Mouse (Mus musculus): ENCODE data around the gene 4930523C07Rik.

The 4930523C07Rik gene

DNA sequence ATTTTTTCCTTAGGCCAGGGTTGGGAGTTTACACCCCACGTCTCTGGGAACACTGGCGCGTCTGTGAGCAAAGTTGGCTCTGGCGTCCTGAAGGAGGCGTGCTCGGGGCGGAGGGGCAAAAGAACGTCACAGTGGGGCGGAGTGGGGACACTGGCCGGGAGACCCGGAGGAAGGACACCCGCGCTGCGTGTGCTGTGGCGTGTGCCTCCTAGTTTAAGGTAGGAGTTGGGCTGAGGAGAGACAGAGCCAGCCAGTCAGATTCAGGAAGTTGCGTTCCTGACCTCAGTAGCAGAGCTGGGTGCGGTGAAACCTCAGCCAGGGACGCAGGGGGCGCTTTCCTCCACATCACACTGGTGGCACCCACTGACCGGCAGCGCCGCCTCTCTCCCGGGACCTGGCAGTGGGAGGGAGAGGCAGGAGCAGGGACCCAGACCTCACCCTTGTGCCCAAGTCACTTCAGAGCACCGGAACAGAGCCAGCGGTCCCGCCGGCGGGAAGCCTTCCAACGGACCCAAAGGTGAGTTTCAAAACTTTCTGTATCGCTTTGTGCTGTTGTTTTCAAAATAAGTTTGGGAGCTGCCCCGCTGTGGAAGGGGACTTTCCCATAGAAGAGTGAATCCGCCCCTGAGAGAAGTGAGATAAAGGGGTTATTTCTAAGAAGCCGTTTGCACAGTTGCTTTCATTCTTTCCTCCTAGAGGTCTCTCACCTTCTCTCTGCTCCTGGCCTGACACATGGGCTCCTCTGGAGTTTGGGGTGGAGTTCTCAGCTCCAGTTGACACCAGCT lies at the start of gene 4930523C07Rik:
TSS of gene 4930523C07Rik (plus strand) at position 146 of the 785 bp plus-strand sequence.
- DNase-seq (ENCODE audit: low spot score in 2 of 2), result peak; percentile 73 to 80

DNA sequence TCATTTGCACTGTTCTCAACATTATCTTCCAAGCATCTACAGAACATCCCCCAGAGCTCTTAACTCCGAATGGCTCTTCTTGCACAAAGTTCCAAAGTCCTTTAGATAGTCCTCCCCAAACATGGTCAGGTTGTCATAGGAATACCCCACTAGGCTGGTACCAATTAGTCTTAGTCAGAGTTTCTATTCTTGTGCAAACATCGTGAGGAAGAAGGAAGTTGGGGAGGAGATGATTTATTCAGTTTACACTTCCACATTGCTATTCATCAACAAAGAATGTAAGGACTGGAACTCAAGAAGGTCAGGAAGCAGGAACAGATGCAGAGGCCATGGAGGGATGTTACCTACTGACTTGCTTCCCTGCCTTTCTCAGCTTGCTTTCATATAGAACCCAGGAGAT lies 46.9 kb upstream of the 4930523C07Rik start:
- DNase-seq (ENCODE audit: low spot score in 2 of 2), result no peak

DNA sequence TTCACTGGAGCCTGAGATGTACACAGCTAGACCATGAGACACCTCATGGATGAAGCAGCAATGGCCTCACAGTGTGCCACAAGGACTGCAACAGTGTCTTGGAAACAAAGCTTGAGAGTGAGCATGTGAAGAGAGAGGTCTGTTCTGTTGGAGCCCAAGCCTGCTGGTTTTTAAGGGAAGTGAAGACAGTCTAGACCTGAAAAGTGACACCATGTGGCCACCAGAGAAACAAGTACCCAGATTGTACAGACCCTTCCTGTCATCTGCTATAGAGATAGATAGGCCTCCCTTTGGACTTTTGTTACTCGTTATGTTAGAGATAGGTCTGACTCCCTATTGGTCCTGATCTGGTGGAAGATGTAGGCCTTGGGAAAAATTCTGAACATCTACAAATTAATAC lies 45.8 kb upstream of the 4930523C07Rik start:
- no peak for DNase-seq (ENCODE audit: low spot score in 2 of 2)

DNA sequence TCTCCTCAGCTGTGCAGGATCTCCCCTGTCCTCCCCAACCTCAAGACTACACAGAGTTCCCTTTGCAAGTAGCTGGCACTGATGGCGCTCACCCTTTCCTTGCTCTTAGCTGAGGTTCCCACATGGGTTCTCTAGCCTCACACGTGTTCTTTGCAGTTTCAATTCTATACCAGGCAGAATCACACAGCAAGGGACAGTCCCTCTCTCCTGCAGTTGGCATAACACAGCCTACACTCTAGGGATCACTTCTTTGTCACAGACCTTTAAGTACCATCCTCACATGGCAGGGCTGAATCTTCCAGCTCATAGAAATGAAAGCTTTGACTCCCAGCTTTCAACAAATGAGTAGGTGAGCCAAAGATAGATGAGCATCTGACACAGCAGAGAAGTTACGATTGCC lies 45.0 kb upstream of the 4930523C07Rik start:
- no peak for DNase-seq (ENCODE audit: low spot score in 2 of 2)

DNA sequence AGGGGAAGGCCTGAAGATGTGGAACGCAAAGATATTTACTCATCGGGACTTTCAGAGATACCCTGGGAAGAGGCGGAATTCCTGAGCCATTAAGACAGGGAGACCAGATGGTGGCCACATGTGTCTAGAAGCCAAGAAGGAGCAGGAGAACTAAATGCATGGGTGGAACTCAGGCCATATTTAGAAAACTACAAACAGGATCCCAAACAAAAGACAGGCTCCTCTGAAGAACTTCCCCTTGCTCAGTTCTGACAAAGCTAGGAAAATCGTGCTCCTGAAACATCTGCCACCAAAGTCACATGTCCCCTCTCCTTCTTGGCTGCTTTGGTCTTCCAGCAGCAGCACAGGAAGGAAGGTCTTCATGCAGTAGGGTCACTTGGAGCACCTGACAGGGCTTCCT lies 38.9 kb upstream of the 4930523C07Rik start:
- no peak for DNase-seq (ENCODE audit: low spot score in 2 of 2)

DNA sequence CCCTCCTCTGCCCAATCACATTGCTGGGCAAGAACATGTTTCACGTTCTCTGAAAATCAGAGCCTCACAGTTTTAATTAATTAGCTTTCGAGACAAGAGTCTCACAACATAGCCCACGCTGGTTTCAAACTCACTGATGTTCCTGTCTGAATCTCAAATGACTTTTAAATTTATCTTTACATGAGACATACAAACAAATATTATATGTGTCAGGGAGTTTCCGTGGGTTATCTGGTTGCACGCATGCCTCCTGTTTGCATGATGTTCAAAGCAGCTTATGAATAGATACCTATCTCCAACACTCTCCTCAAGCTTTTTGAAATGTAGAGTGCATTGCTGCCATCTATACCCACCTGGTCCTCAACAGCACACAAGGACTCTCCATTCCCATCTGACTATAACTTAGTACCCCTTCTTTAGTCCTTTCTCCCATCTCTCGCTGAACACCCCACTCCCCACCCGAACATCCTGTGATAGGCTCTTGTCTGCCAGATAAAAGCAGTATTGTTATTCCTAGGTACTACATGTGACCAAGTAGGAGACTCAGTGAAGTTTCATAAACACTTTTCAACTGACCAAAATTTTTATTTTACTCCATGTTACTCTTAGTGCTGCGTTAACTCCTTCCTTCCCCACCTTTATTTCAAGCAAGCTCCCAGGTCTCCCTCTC lies 37.1 kb upstream of the 4930523C07Rik start:
- DNase-seq (ENCODE audit: low spot score in 2 of 2), result no peak

DNA sequence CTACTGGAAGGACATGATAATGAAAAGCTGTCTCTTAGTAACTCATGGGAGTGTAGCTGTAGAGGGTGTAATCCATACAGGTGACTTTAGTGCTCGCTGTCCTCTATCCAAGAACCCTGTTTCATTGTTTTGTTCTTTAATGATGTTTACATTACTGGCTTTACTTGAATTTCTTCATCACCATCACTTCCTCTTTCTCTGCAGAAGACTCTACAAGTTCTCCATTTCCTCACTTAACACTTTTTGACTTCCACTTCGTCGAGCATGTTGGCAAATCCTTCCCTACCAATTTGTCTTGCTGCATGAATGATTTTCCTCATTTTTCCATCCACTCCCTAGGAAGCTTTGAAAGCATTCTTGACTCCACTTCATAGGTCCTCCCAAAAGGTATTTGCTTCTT lies 31.1 kb upstream of the 4930523C07Rik start:
- DNase-seq (ENCODE audit: low spot score in 2 of 2), result no peak

DNA sequence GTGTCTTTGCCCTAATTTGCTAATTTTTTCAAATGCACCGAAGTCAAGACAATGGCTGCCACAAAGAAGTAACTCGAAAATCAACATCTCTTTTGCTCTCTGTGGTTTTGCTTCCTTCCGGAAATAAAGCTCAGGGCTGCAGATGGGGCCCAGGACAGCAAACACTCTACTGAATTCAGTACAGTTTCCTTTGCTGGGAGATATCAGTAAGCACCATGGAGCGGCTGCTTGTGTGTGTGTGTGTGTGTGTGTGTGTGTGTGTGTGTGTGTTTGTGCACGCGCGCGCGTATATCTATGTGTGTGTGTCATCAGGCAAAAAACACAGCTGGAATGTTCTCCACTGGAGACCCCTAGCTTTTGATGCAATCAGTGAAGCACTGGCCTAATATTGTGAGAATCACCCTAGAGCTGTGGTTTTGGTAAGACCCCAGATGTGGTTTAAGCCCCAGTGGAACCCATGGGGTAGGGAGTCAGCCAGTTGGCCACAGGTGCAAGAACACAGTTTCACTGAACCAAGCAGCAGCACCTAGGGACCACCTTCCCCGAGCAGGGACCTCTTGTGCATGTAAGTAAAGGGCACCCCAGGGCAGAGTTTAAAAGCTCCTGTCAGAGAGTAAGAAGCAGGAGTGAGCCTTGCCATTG lies 19.7 kb upstream of the 4930523C07Rik start:
- no peak for DNase-seq (ENCODE audit: low spot score in 2 of 2)

DNA sequence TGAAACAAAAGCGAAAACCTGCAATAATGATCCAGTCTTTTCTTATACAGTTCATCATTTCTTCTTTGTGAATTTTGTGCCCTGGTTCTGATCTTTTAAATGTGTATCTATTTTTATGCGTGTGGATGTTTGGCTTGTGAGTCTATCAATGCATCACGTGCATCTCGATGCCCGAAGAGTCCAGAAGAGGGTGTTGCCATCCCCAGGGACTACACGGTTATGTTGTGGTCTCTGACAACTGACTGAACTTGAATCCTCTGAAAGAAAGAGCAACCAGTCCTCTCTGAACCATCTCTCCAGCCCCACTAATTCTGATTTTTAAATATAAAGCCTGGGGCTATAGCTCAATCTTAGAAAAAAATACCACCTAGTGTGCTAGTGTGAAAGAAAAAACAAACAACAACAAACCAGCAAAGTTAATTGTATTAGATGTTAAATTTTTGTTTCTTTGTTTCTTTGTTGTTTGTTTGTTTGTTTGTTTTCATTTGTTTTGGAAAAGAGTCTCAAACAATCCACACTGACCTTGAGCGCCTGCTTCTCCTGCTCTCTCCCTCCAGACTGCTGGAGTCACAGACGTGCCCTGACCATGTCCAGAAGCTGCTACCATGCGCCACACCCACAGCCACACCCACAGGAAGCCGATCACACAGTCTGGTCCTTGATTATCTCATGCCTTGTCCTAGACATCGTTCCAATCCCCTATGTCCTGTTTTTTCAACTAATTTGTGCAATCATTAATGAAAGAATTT lies 18.9 kb upstream of the 4930523C07Rik start:
- no peak for DNase-seq (ENCODE audit: low spot score in 2 of 2)

DNA sequence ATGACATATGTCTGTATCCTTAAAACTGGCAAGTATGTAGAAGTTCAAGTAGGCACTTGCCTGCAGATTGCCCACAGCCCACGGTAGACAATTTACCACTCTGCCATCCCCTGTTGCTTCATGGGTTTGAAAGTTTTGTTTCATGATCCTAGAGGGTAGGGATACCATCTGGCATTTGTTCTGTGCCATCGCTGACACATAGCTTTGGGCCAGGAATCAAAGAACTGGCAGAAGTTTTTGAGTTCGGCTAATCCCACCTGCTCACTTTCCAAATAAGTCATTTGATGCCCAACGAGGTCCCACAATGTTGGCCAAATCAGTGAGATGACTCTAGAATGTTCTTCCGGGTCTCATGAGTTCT lies 18.3 kb upstream of the 4930523C07Rik start:
- no peak for DNase-seq (ENCODE audit: low spot score in 2 of 2)

DNA sequence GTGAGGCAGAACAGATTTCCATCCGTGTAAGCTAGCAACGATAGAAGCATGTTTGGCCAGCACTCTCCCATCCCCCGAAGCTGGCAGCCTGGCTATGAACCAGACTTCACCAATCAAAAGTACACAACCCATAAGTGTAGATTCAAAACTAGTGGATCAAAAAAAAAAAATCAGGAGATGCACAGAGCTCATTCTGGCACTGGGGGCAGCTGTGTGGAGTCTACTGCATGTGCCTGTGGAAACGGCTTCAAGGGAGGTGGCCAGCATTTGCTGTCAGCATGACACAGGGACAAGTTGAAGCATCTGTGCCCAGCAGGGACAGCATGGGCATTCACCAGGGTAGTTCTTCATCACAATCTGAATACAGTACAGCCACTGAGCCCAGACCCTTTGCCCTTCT lies 16.2 kb upstream of the 4930523C07Rik start:
- no peak for DNase-seq (ENCODE audit: low spot score in 2 of 2)

DNA sequence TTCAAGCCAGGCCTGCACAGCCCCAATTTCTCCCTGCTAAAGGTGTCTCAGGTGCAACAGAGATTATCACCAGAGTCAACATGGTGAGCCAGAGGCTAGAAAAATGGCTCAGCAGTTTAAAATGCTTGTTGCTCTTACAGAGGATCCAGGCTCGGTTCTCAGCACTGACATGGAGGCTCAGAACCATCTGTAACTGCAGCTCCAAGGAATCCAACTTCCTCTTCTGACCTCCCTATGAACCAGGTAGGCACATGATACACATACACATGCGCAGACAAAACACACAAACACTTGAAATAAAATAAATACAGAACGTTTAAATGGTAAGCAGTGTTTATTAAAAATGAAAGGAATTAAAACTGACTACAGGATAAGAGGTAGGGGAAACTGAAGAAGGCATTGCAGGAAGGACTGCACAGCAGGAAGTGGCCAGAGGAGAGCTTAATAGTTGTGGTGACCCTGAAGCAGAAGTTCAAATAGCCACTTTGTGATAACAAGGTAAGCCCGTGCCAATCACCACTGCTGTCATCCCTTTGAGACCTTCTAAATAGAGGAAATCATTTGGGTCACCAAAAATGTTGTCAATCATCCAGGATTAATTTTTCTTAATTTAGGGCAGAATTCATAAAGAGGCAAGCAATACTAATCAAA lies 10.1 kb upstream of the 4930523C07Rik start:
- DNase-seq (ENCODE audit: low spot score in 2 of 2), result no peak

DNA sequence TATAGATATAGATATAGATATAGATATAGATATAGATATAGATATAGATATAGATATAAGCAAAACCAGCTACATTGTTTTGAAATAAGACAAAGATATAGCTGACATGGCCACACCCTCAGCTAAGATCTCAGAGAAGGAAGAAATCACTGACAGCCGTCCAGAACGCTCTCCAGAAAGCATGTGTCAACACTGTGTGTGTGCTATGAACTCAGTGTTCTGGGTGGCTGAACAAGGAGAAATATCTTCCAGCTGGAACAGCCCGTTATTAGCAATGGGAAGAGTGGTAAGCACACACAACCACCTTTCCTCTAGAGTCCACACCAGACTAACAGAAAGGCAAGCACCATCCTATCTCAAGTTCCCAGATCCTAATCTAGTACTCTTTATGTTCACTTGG lies 8.6 kb upstream of the 4930523C07Rik start:
- no peak for DNase-seq (ENCODE audit: low spot score in 2 of 2)

DNA sequence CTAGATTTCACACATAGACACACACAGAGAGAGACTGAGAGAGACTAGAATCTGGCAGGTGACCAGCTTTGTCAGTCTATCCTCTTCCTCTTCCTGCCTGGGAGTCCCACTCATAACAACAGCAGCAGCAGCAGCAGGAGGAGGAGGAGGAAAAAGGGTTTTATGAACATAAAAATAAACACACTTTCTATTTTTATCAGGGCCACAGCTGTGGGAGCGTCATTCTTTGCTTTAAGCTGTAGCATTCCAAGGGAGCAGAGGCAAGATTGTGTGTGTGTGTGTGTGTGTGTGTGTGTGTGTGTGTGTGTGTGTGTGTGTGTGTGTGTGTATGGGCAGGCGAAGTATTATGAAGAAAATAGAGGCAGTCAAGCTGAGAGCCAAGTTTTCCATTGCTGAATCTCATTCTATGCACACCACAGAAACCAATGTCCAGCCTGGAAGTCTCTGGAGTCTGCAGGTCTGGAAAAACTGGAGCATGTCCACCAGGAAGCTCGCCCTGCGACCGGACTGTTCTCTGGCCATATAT lies 7.1 kb upstream of the 4930523C07Rik start:
- no peak for DNase-seq (ENCODE audit: low spot score in 2 of 2)

DNA sequence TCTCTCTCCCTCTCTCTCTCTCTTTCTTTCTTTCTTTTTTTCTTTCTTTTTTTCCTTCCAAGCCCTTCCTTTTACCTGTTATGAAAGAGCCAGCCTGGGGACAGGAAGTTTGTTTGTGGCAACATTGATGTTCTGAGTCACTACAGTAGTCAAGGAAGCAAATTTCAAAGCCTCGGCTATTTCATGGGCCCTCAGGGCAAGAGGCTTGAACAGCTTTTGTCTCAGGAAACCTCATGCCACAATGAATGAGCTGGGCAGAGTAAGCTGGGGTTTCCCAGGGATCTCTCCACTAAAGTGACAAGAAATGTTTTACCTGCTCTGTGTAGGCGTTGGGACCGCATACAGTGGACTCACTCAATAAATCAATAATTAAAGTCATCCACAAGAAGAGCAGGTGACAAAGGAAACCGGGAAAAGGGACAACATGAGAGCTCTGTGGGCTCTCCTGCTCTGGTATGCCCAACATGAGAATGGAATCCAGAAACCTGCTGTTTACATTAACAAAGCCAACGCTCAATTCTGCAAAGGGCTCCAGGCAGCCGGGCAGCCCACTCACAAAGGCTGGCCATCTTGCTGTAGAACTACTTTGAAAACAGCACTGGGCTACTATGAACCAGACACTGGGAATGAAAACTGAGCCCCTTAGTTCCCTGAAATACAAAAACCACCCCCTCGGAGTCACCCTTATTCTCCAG lies 4.1 kb upstream of the 4930523C07Rik start:
- DNase-seq (ENCODE audit: low spot score in 2 of 2), result no peak

DNA sequence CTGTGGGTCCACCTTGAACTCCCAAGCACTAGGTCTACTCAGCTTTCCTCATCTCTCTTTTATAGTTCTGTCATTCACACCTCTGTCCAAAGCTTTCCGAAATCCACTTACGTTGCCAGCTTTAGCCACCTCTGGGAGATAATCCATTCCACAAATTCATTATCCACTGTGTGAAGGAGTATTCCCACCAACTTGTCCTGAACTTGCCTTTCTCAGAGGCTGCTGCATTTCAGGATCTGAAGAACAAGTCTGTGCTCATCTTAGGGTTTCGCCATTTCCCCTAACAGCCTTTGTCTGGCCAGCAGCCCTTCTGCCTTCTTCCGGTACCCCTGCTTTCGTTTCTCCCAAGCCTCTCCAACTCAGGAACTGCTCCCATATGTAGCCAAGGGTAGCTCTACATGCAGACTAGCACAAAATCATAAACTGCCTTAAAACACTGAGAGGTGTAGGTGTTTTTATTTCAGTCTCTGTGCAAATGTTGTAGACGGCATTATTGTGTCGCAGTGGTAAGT lies 2.9 kb upstream of the 4930523C07Rik start:
- no peak for DNase-seq (ENCODE audit: low spot score in 2 of 2)

DNA sequence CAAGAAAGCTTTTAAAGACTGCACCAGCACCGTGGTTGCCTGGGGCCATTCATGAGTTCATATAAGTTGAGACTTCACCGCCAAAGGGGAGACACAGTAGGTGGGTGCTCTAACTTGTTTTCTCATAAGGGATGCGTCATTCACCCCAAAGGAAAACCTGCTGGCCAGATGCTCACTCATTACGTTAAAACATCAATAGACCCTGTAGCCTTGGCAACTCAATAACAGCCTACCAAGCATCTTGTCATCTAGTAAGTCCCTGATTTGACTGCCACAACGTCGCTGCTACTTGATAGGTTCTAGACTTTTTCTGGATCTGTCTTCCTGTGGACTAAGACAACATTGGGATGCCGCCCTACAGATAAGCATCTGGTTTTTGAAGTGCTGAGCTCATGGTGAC lies 1.8 kb upstream of the 4930523C07Rik start:
- DNase-seq (ENCODE audit: low spot score in 2 of 2), result no peak

DNA sequence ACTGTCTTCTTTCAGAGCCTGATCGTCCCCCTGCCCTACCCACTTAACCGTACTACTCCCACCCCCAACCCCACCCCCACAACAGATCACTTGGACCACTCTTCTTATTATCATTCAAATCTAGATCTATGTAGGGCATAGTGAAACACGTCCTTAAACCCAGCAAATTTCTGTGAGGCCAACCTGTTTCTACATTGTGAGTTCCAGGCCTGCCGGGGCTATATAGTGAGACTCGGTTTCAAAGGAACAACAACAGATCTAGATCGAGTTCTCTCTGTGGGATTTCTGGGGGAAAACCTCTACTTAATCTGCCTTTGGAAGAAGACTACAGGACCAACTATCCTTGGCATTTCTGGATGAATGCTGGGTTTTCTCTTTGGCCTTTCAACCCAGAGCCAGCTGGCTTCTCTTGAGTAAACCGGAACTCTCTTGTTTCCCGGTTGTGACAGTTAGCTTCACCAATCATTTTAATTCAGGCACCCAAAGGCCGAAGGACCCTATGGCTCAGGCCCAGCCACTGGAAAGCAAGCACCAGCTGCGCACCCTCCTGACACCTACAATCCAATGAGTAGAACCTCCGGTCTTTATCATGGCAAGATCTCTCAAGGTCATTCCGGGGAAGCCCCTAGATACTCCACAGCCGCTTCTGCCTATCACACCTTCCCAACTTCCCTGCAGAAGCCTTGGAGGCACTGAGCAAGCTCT lies 759 bp upstream of the 4930523C07Rik start:
- DNase-seq (ENCODE audit: low spot score in 2 of 2), result no peak

DNA sequence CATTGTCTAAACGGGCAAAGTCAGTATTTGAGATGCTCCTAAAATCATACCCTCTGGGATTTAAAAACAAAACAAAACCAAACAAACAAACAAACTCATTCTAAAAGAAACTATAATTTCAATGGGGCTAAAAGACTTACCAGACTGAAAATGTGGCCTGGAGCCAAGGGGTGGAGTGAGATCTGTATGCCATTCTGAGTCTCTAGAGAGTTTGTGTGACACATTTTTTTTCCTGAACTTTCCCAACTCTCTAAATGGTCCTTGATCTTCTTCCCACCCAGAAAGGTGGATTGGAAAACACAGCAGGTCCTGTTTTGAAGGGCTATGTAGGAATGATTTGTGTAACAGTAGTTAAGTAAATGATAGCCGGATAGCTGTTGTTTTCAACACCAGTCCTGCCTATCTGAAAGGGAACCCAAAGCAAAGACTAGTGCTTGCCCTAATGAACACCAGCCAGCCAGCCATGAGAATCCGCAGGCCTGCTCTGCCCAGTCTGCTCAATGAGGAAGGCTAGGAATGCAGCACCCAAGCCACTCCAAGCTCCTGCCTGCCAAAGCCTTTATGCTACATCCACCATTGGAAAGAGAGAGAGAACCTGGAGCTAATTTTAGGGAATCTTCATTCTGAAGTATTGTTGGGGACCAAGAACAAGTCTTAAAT lies 1.0 kb downstream of the 4930523C07Rik start:
- DNase-seq (ENCODE audit: low spot score in 2 of 2), result no peak
